Mouse (Mus musculus): ENCODE results near the gene Hipk1.
A peak's percentile ranks its signal among the peaks of the same experiment; 100 is the strongest.
"Not testable (repeated sequence)": the region's sequence is repeated elsewhere in the genome, so short reads cannot be mapped to it uniquely, and the experiment has no call there.

Hipk1 gene

DNA sequence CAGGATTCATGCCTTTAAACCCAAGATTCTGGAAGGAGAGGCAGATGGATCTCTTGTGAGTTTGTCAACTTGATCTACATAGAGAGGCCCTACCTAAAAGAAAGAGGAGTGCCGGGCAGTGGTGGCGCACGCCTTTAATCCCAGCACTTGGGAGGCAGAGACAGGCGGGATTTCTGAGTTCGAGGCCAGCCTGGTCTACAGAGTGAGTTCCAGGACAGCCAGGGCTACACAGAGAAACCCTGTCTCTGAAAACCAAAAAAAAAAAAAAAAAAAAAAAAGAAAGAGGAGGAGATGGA lies 696 bp upstream of the Hipk1 start:
- not testable (repeated sequence) for DNase-seq

DNA sequence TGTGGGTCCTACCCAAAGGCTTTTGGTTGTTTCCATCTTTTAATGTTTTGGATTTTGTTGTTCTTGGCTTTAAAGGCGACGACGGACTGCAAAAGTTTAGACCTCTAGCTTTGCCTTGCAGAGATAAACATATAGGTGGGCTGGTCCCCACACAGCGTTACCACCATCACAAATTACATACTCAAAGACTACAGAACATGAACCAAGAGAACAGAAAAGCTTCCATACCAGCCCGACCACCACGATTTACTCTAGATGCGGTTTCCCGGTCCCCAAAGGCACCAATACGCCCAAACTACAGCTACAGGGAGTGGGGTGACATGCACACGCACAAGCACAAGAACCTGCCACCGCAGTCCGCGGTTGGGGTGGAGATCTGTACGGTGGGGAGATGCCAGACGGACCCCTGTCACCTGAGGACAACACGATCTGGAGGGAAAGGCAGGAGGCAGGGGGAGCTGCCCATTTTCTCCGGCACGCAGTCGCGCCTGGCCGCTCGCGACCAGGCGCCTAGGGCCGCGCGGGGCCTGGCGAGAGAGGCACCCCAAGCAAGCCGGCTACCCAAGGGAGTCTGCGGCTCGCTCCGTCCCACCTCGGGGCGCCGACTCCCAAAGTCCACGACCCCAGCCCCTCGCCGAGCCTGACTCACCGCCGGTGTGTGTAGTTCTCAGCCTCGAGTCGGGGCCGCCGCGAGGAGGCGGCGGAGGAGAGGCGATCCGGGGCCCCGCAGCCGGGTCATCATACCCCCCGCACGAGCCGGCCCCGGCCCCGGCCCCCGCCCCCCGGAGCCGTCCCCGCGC lies 817 bp downstream of the Hipk1 start:
- peak; percentile 38 for DNase-seq

DNA sequence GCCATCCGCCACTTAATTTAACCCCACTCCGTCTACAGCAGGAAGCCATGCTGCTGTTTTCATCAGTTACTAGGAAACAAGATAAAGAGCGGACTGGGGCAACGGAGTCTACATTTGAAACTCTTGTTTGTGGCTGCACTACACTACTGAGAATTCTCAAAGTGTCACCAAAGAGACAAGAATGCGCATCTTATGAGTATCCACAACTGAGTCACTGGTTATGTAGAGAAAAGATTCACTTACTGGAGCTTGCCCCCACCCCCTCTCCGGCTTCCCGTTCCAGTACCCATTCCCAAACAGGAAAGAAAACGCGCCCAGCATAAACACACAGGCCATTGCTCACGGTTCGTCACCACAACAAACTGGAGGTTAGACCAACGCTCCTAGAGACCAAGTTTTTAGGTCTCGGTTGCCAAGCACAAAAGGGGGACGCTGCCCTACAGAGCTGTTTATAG lies 1.4 kb downstream of the Hipk1 start:
- DNase-seq = no peak

DNA sequence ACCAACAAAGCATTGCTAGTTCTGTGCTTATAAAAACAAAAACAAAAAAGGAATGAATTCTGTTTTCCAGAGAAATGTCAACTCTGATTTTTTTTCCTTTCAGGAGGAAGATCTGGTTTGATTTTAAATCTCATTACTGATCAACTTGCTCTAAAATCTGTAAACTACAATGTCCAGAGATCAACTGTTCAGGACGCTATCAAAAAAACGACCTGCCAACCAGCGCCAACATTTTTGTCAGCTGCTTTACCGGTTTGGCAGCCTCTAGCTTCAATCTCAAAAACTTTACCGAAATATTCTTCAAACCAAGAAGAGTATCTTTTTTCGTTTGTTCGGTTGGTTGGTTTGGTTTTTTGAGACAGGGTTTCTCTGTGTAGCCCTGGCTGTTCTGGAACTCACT lies 2.3 kb downstream of the Hipk1 start:
- no peak for DNase-seq

DNA sequence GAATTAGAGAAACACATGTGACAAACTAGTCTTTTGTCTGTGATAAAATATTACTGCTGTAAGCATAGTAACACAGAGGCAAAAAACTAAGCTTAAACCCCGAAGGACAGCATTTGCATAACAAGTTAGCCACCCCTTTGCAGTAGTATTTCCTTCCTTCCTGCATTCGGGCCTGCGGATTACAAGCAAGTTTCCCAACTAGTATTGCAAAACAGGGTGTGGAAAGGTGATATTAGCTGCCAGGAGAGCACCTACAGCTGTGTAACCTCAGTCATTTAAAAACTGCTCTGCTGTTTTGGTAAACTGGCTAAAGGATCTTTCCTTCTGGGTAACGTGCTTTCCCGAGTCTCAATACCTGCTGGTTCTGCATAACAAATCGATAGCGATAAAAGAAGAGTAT lies 4.1 kb downstream of the Hipk1 start:
- no peak for DNase-seq

DNA sequence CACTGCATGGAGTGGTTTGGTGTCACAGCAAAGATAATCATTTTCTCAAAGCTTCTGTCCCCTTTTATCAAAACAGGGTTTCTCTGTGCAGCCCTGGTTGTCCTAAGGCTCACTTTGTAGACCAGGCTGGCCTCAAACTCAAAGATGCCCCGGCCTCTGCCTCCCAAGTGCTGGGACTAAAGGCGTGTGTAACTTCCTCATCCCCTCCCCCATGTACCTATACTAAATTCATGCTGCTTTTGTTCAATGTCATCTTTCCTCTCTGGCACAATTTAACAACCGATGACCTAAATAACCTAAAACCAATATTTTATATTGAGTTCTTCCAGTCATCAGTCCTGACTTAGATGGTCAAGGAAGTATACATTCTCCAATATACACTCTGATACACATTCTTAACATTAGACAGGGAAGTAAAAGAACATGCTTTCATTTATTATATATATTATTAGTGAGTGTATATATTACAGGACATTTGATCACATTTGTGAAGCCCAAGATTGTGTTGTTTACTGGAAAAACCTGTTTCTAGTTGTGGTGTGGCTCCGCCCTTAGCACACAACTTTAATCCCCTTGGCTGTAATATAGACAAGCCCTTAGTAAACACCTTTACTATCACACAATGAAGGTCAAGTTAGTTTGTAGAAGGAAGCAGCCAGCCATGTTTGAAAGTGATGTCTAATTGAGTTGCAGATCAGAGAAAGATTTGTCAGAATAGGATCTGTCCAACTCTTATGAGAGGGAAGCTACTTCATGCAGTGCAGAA lies 8.3 kb downstream of the Hipk1 start:
- no peak for DNase-seq

DNA sequence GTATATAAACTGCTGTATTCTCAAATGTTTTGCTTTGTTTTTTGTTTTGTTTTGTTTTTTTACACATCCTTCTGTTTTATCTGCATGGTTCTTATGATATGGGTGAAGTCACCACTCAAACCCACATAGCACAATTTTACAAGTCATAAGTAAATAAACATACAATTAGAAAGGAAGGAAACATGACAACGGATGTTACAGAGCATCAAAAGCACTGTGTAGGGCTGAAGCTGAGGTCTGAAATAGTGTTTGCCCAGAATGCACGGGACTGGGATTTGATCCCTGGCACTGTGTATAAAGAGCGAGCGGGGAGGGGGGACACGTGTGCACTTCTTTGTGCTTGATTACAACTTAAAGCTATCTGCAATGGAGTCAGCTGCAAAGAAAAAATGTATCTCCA lies 10.6 kb downstream of the Hipk1 start:
- DNase-seq = no peak

DNA sequence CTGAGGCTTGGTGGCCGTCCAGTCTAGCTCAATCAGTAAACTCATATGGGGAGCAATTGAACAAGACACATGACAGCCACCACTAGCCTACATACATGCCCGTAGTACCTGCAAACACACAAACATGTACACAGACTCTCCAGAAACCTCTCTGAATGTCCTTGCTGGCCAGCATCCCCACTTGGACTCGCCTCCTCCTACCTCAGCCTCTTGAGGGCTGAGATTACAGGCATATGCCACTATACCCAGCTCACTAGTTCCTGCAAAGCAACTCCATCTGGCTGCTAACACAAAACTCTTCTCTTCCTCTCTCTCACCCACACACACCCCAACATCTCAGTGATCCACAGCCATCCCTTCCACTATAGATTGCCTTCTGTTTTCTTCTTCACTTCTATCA lies 11.1 kb downstream of the Hipk1 start:
- no peak for DNase-seq

DNA sequence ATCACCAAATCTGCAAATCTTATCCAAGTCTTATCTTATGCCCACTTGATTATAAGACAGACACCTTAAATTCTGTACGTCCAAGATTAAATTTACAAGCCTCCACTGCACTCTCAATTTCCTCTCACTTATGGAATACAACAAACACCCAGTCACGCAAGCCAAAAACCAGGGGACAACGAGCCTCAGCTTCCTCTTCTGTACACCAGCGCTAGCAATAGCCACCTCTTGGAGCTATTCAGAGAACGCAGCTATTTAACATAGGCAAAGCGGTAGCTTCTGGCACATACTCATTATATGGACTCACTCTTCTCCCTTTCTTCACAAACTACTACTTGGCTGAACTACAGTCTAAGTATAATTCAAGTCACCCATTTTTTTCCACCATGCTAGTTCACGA lies 12.2 kb downstream of the Hipk1 start:
- no peak for DNase-seq

DNA sequence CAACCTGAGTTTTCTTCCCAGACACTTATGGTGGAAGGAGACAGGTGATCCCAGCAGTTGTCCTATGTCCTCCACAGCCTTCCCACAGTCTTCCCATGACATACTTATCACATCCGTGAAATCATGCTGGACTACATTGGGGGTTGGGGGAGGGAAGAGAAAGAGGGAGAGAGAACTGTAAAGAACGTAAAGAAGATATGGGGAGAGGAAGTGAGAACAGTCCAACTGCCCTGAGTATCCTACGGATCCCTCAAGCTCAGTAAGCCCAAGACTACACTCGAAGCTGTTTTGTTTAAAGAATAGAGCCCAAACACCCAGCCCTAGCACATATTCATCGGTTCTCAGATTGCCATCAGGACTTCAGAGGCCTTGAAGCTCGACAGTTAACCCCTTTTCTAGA lies 12.7 kb downstream of the Hipk1 start:
- DNase-seq = no peak

DNA sequence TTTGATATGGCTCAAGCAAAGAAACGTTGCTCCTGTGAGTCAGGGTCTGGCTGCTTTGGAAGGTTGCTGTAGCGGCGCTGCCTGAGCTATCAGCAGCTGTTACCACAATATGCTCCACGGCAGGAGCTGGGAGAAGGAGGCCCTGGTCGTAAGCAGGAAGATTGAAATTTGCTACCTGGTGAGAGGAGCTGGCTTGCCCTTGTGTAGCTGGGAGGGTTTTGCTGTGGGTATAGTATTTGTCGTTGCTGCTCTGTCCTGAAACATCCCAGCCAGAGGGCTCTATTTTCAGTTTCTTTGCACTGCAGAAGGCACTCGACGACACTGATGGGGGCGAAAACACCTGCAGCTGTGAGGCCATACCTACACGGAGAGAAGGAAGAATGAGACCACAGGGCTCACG lies 13.4 kb downstream of the Hipk1 start:
- peak; percentile 69 for DNase-seq

DNA sequence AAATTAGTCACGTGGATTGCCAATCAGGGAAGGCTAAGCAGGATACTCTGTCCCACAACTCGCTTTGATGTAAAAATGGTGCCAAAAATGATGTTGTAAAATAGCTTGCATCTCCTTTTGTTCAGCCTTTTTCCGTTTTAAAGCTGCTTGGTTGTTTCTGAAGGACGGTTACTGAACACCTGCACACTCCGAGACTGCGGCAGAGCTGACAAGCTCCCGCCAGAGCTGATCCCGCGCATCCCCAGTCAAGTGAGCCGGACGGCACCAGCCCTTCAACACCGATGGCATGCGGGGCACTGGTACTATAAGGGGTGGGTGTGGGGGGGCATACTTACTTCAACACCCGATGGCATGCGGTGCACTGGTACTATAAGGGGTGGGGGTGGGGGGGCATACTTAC lies 17.4 kb downstream of the Hipk1 start:
- DNase-seq = no peak

DNA sequence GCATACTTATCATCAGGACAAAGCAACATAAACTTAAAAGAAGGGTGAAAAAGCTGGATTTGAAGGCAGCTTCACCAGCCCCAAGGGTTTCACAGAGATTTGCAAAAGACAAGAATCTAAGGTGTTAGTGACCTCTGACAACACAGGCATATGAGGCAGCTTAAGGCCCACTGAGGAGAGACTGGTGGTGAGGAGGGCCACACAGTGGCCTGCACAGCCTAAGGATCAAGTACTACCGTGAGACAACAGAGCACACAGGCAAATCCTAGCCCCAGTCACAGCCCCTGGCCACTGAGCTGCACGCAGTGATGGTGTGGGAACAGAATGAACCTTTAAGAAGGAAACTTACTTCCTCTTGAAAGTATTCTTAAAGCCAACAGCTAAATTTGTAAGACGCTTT lies 17.9 kb downstream of the Hipk1 start:
- DNase-seq = no peak

DNA sequence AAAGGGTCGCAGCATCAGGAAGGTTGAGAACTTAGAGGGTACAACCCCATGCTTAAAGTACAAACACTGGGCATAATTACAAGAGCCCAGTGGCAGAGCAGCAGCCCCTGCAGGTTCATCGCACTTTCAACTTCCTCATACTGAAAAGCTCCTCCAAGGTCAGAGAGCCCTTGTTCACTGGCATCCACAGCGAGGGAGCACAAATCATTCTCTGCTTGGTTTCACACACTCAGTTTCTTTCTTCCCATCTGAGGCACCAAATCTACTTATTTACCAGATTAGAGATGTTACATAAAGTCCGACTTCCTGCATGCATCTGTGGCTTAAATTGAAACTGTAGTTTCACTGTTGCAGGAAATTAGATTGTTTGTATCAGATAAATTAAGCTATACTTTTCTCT lies 18.5 kb downstream of the Hipk1 start:
- no peak for DNase-seq

DNA sequence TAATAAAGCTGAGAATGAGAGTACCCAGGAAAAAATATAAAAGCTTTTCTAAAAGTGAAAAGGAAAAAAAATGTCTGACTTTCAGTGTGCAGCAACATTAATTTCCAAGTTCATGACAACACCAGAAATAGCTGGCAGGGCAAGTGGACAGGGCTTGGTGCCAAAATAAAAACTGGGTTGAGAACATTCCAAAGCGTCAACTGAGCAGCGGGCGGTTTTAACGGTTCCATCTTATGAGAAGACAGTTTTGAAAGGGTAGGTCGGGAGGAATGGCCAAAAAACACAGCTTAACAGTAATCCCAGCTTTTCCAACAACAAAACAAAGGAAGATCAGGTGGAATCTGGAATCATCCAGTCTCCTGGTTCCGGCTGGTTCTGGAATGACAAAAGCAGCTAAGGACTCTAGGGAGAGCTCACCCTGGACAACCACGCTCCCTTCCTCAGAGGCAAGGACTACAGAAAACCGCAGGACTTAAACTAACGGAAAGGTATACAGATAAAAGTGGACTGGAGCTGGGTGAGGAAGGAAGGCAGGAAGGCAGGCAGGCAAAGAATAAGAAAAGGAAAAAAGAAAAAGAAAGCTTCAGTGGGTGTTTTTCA lies 19.7 kb downstream of the Hipk1 start:
- DNase-seq = peak; percentile 82

DNA sequence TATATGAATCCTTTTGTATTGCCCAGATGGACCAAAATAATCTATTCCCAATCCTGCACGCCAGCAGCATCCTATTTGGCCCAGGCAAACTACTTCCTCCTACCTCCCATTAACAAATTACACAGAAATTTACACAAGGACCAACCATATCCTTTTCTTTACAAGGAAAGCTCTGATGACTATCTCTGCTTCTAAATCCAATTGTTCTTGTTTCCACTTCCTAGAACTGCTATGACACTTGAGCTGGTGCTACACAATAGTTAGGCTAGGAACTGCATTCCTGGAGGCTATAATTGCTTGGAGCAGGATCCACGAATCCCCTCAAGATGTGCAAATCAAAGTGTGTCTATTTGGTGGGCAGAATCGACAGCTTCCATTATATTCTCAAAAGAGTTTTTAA lies 24.6 kb downstream of the Hipk1 start:
- no peak for DNase-seq

DNA sequence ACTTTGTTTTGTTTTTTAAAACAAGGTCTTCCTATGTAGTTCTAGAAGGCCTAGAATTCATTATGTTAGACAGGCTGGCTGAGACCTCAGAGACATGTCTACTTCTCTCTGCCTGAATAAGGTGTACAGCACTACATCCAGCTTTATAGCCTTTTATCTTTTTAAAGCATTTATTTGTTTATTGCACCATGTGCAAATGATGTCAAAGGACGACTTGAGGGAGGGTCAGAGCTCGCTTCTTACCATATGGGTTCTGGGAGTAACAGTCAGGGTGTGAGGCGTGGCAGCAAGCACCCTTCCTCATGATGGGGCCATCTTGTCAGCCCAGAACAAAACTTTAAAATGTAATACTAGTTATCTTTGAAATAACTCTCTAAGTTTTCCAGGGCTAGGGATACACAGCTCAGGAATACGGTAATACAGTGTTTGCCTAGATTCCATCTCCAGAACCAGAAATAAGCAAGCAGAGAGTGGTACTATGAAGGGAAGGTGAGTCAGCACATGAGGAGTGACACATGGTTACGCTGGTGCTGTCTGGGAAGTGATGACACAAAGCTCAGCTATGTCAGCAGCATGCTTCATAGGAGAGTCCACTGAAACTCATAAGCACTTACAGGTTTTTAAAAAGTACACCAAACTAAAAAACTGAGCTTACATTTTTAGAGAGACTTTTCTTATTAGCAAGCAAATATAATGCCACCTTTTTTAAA lies 31.9 kb downstream of the Hipk1 start:
- no peak for DNase-seq

DNA sequence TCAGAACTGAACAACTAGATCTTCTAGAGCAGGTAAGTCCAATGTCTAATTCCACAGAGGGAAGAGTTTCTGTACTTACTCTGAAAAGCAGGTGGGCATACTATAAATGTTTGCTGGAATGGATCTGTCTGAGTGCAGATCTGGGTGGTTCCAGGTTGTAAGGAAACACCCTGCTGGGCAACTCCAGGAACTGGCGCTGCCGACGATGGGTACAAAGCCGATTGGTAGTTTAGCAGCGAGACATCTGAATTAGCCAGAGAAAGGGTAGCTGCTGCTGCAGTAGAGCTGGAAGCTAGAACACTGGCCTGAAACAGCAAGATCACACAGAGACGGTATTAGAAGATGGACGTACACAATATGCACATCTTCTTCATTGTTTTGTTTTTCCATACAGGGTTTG lies 32.9 kb downstream of the Hipk1 start:
- no peak for DNase-seq

DNA sequence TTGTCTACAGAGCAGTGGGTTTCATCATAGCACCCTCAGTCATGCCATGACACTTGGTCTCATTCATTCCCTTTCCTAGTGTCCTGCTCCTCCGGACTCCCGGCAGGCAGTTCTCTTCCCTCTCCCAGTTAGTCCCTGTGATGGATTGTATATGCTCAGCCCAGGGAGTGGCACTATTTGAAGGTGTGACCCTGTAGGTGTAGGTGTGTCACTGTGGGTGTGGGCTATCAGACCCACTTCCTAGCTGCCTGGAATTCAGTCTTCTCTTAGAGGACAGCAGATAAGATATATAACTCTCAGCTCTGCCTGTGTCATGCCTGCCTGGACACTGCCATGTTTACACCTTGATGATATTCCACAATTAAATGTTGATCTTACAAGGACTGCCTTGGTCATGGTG lies 34.4 kb downstream of the Hipk1 start:
- no peak for DNase-seq

DNA sequence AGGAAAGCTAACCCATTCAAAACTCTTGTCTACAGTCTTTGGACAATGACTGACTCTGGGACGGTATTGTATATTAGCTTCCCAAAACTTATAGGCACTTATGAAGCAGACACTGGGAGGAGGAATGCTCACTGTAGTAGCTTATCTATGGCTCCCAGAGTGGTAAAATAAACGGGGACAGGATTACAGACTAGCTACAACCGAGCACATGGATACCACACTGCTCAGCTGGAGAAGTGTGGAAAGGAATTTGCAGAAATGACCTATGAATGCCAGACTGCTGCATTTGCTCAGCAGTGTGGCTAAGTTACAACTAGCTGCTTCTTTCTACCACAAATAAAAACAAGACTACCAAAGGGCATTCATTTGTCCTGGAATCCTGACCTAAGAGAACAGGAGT lies 36.0 kb downstream of the Hipk1 start:
- no peak for DNase-seq

DNA sequence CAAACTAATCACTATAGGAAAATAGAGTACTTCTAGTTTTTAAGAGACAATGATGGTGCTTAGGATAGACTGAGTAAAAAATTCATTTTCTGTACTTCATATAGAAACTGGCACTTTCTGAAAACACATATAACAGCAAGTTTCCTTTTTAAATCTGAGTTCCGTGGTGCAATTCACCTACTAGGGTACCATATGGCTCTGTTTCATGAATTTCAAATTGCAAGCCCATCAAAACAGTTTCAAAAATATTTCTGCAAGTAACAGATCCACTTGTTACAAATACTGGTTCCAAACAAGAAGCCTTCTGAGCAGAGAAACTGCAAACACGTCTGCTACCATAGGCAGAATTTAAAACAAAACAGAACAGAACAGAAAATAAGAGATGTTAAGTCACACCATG lies 39.8 kb downstream of the Hipk1 start:
- no peak for DNase-seq

DNA sequence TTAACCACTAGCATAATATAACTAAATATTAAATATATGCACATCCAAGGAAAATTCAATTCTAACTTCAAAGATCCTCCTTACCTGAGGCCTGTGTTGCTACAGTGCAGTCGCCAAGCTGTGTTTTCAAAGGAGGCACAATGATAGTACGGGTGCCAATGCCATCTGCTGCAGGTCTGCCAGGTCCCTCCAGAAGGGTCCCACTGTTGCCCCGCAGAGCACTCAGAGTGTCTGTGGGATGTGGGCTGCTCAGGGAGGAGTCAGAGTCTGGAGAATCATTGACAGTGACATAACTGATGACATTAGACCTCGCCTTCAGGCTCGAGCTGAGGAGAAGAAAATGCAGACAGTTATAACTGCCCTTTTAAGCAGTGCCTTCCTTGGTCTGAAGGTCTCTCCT lies 44.7 kb downstream of the Hipk1 start:
- DNase-seq = no peak

DNA sequence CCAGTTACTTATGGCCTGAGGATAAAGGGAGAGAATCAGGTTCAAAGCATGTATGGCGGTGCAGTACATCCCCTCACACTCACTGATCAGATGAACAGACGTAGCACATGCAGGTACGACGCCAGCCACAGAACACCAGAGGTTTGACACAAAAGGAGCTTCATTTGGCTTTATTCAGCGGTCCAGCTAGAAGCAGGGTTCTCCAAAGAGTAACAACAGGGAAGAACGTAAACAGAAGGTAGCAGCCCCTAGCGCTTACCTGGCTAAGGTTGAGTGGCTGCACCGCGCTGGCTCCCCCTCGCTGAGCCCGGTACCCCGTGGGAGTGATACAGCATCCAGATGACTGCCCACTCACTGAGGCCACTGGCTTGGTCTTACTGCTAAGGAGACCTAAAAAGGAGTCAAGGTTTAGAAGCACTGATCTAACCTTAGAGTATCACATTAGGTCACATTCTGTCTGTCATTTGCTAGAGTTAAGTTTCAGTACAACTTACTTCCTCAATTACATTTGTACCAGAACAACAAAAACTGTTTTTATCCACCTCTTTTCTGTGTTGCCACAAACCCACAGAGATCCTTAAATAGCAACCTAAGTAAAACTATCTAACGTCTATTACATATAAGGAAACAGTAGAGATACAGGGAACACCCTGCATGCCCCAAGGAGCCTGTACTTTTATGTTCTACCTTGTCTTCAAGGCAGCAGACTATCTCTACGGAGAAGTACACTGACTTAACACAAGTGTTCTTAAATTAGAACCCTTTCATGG lies 46.2 kb downstream of the Hipk1 start:
- no peak for DNase-seq

Data from cerebellum, adult 11 months (tissue).